Mouse (Mus musculus) cerebellum, adult 8-10 months (tissue): ENCODE results near the gene Csf1.

Source experiments
- DNase-seq: peaks from one replicate; pipeline ENCODE4 v3.0.0; 2022

Gene Csf1

DNA sequence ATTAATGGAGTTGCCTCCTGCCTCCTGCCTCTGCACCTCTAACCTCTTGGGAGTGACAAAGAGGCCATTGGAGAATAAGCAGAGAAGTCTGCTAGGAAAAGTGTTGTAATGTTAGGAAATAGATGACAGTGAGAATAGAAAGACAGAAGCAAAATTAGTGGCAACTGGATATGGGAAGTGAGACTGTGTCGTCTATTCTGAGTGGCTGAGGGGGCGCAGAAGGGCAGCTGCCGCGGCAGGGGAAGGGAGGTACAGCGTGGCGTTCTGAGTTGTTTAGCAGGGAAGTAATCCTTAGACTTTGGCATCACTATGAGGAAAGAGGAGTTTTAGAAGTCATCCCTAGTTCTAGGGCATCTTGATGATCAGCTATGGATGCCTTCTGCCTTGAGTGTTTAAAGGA lies 17.7 kb upstream of the Csf1 start:
- DNase-seq = no peak

DNA sequence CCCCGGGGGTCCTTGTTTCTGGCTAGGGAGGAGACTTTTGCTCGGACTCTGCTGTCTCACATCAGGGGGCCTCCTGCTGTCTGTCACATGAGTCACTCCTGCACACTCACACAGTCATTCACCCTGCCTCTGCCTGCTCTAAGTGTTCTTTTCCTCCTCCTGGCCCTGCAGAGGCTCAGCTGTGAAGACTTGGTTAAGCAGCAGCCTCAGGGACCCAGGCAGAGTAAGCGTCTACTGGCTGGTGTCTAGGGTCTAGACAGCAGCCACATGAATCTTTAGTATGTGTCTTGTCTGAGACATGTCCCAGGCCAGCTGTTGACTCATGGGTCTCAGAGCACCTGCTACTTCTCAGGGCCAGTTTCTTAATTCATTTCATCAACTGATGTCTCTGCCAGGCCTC lies 16.0 kb upstream of the Csf1 start:
- no peak for DNase-seq

DNA sequence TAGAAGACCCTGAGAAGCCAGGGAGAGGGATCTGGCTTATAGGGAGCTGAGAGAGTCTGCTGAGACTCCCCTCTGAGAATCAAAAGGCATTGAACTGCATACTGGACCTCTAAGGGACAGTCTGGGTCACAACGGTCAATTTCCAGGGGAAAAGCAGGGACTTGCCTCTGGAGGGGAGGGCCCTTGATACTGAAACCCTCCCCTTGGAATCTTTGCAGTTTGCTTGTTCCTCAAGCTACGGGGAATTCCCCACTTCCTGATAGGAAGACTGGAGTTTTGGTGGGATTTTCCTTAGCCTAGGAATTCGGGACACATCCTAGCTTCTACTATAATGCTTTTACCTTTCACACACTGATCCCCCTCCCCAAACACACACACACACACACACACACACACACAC lies 15.5 kb upstream of the Csf1 start:
- DNase-seq = no peak

DNA sequence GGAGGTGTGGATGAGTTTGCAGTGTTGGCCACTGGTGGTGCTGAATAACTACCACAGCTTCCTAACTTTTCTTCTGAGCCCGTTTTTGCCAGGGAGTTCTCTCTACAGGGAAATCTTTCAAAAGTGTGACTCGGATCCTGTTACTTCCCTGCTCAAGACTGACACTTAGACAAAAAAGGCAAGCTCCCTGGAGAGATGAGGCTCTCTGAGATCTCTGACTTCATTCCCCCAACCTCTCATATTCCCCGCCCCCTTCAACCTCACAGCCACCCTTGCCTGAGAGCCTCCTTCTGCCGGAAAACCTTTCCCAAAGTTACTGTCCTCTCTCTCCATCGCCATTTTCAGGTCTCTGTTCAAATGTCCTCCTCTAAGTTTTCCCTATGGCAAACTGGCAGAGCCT lies 14.8 kb upstream of the Csf1 start:
- DNase-seq = no peak

DNA sequence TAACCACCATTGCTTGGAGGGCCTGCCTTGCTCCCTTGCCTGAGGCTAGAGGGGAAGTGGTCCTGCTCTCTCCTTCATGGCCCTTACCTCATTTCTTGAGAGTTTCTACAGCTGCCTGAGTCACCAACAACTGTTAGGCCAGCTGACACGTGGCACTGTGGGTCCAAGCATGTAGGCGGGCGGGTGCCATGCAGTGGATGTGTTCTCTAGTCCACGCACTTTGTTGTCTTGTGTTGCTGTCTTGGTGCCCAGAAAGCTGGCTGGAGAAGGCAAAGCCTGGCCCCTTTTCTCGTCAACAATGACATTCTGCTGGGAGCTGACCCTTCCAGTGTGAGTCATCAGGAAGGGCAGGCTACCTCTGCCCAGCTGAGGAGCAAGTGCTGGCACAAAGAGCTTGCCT lies 12.6 kb upstream of the Csf1 start:
- DNase-seq = no peak

DNA sequence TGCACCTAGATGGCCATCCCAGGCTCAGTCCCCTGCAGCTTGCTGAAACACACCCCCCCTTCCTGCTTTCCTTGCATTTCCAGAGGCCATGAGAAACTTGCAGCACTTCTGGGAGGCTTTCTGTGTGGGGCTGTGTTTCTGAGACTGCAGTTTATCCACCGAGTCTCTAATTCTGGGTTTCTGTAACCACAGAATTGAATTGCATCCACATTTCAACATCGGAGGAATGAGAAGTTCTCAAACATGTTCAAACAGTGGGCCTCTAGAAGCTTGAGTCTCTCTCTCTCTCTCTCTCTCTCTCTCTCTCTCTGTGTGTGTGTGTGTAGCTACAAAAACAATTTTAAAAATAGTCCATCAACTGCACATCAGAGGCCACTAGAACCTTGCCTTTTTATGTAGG lies 9.4 kb upstream of the Csf1 start:
- no peak for DNase-seq

DNA sequence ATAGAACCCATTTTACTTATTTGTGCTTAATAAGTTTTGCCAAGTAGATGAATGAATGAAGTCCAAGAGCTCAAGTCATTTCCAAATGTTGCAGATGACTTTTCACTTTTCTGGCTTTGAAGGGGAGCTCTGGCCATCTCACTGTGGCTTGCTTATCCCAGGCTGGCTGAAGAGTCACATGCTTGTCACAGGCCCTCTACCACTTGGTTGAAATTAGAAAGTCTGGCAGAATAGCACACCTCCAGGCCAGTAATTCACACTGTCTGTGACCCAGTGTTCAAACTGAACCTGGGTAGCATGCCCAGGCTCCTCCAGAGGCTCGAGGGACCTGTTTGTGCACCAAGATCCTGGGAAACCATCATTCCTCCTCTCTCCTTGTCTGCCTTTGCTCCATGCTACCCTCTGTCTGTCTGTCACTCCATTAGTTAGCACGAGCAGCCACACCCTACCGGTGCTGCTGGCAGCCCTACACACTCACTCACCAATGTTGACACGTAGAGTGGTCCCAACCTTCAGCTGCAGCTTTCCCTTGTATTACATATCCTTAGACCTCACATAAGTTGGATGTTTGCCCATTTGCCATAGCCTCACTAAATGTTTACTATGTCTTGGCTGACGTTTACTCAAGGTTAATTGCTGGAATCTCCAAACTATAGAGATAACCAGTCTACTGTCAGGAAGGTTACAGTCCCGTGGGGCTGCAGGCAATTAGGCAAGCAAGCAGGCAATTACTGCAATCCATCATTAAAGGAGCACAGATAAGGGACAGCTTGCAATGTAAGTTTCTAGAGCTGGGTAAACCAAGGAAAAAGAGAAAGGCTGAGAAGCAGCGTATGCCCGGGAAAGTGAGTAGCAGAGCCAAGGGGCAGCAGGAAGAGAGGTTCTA lies 8.1 kb upstream of the Csf1 start:
- DNase-seq = no peak

DNA sequence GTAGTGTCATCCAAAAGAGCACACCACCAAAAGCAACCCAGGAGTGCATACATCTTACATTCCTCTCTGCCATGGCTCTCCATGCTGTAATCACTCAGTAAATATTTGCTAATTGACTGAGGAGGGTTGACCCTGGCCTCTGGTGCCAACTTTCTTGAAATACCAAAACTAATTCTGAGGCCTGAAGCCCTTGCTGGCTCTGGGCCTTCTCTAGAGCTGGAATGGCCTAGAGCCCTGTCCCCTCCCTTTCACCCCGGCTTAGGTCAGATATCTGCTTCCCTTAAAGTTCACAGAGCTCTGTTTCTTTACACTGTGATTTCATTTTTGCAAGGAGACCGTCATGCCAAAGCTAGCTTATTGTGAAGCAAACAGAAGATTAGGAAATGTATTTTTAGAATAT lies 6.5 kb upstream of the Csf1 start:
- no peak for DNase-seq

DNA sequence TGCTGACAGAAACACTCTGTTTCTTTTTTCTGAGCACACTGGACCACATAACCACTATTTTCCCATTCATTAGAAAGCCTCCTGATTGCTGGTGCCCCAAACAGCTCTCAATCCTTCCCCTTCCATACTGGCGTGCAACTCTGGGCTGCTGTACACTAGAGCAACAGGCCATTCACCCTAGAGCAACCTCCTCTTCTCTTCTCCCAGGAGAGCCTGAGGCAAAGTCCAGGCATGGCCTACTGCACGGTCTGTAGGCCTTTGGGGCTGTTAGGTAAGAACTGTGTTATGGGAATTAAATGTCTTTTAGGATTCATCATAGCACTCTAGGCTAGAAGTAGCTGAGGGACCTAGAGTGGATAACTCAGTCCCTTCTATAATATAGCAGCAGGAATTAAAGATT lies 5.7 kb upstream of the Csf1 start:
- DNase-seq = no peak

DNA sequence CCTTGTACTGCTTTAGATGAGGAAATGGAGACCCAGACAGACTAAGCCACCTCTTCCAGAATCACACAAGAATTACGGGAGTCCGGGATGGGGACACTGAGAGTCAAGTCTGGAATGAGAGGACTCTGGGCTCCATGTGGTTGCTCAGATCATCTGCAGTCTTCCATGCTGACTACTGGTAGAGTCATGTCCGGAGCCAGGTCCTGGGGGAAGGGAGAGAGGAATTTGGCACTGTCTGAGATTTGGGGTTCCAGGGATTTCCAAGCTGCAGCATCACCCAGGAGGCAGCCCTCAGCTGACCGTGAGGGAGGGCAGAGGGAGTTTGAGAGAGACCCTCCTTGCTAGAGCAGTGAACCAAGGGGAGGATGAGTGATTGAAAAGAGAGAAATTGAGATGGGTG lies 3.3 kb upstream of the Csf1 start:
- no peak for DNase-seq

DNA sequence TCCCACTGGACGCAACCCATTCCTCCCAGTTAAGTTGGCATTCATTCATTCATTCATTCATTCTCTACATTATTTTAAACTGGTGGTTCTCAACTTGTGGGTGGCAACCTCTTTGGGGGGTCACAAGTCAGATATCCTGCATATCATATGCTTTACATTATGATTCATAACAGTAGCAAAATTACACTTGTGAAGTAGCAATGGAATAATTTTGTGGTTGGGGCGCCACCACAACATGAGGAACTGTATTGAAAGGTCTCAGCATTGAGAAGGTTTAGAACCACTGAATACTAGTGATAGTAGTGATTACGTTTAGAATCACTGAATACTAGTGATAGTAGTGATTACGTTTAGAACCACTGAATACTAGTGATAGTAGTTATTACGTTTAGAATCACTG lies 1.2 kb upstream of the Csf1 start:
- no peak for DNase-seq

DNA sequence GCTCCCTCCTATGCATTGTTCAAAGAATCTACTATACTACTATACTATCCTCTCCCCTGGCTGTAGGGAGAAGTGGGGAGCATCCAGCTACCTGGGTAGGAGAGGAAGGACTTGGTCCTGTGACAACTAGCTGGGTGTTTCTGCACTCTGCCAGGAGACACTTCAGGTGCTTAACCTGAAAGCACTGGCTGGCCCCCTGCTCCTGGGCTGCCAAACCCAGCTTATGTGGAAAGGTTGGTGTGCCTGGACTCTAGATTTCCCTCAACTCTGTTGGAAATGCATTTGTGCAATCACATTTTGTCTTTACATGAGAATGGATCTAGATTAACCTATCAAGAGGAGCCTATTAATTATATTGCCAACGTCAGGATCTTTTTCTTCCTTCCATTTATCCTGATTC lies 502 bp upstream of the Csf1 start:
- DNase-seq = no peak

DNA sequence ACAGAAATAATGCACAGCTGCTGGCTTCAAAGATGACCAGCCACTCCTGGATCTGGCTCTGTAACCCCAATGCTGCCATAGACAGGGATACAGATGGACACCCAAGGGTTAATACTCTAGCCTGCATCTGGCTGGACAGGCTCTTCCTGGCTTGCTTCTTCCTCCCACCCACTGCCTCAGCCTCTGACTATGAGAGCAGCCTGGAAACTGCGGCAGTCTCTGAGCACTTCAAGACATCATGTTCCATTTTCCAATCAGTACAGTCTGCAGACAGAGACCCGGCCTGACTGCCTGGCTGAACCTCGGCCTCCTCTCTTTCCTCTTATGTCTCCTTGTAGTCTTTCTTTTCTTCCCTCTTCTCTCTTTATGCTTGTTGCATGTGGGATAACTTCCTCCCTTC lies 1.6 kb downstream of the Csf1 start:
- DNase-seq = no peak

DNA sequence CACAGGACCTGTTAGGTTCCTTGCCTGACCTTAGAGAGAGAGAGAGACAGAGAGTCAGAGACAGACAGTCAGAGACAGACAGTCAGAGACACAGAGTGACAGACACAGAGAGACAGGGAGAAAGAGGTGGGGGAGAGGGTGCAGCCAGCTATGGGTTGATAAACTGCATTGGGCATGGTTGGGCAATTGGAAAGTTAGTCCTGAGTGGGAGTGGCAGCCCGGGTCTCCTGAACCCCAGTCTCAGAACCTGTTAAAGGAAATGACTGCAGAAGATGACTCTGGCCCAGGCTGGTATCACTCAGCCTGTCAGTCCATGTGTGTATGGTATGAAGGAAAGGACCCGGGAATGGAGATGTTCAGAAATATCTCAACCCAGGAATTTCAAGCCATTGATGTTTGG lies 2.1 kb downstream of the Csf1 start:
- no peak for DNase-seq

DNA sequence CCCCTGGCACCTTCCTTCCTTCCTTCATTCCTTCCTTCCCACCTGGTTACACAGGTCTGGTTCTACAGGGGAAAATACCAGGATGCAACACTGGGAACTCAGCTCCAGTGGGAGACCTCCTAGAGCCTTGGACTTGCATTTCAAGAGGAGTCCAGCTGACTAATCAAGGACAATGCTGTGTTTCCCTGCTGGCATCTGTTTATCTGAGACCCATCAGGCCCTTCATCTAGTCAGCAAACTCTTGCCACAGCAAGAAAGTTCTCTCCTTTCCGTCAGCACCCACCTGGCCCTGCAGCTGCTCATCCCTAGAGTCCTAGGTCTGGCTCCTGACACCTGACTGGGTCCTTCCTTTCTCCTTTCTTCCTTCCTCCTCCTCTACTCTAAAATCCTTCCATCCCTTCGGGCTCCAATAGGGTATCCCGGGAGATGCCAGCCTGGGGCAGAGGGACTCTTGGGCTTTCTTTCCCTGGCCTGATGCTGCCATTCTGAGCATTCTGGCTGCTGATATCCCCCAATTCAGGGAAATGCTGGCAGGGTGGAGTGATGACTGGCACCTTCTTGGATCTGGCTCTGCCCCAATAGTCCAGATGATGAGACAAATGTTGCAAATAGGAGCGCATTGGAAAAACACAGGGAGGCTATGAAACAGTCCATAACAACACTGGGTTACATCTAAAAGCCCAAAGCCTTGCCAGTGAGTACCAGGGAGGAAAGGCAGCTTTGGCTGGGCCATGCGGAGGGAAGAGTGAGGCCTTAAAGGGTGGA lies 2.7 kb downstream of the Csf1 start:
- DNase-seq = peak; percentile 62

DNA sequence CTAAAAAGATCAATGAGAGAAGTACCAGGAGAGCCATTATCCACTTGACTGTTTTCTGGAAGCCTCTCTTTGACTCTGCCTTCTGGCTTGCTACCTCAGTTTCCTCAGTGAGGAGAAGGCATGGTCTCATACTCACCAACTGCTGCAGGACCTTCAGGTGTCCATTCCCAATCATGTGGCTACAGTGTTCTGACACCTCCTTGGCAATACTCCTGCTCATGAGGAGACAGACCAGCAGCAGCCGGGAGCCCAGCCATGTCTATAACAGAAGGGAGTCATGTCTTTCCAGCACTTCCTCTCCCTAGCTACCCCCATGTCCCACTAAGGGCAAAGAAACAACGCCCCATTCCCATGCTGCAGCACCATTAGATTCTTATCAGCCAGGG lies 3.8 kb downstream of the Csf1 start:
- DNase-seq = no peak

DNA sequence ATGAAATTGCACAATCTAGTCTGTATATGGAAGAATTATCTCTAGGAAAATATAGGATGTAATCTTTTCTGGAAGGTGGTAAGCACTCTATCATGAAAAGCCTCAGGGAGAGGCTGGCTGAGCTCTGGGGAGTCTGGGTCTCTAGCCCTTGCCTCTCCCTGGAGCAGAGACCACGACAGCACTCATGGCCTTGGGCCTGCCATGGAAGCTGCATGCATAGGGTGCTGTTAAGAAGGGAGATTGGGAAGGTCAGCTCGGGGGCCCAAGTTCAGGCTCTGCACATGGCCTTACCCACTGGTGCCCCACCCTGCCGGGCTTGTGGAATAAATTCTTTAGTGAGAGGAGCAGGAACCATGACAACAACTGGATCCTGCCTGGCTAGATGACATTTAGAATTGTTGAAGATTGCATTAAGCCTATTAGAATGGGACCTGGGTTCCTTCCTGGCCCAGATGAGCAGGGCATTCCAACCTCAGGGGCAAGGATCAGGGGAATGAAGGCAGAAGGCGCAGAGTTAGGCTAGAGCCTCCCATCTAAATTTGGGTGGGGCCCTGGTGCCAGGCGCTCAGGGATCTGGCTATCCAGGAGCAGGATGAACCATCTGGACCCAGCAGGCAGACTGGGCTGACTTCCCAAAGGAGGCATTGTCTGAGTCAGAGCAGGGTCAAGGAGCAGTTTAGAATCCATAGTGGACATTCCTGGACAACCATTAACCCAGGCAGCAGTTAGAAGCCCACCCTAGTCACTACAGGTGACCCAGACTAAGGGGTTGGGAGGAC lies 4.4 kb downstream of the Csf1 start:
- DNase-seq = peak; percentile 71

DNA sequence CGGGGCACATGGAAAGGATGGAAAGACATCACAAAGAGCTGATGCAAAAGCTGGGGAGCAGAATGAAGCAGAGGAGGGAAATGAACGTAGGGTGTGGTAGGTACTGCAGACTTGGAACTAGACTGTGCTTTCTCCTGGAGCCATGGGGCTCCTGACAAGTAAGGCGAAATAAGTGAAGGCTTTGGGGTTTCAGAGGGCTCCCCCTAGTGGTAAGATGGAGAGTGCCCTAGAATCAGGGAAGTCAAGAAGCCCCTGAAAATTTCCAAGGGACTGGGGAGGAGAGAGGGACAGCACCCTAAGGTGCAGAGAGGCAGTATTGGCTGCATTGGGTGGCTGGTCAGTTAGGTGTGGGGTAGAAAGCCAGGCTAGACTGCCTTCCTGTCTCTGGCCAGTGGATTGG lies 5.6 kb downstream of the Csf1 start:
- no peak for DNase-seq

DNA sequence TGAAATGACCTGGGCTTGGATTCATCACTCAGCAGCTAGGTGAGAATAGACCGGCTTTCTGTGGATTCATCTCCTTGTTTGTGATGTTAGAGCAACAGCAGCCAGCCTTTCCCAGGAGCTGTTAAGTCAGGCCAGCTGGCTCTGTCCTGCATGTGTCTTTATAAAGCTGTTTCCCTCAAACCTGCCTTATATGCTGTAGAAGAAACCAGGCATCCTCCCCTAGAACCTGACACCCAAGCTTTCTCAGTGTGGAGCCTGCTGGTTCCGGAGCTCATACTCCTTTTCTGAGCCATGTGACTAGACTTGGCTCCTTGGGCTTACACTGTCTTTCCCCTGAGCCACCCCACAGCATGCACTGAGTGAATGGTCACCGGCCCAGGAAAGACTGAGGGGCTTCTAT lies 8.7 kb downstream of the Csf1 start:
- no peak for DNase-seq

DNA sequence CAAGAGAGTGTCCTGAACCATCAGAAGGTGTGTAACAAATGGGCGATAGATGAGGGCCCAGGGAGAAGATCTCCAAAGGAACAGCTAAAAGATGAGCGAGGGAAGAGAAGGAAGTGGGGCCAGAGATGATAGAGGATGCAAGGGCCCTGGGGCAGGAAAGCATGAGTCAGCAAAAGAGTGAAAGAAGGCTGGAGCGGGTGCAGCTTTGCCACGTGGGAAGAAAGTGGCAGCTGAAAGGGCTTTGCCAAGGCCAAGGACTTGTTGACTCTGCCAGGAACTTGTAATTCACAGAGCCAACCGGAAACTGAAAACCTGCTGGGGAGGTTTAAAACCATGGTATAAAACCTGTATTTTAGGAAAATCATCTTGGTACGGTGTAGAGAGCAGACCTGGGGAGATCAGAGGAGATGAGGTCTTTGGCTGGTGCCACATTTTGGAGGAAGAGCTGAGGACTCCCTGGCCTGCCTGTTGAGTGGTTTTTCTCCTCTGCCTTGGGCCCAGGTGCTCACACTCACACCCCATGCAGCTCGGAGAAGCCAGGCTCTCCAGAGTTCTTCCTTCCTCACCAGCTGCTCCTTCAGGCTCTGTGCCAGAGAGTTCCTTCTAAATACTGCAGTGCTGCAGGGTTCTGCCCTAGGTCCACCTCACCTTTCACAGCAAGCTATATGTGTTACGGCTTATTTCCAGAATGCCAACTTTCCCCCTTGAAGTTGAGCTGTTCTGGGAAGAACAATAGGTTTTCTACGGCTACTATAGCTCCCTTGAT lies 9.3 kb downstream of the Csf1 start:
- DNase-seq = peak; percentile 61

DNA sequence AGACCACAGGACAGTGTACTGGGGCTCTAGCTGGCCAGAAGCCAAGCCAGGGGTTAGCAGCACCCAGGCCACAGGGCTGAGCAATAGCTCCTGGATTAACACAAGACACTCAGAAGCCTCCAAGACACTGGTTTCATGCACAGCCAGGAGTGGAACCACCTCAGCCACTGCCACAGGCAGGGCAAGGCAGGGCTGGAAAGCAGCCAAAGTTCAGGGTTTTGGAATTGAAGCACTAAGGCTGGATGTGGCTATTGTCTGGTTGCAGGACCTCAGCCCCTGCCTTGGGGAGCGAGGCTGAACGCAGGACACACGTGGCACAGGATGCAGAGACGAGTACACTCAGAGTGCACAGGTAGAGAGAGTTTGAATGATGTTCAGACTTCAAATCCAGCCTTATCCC lies 10.8 kb downstream of the Csf1 start:
- no peak for DNase-seq

DNA sequence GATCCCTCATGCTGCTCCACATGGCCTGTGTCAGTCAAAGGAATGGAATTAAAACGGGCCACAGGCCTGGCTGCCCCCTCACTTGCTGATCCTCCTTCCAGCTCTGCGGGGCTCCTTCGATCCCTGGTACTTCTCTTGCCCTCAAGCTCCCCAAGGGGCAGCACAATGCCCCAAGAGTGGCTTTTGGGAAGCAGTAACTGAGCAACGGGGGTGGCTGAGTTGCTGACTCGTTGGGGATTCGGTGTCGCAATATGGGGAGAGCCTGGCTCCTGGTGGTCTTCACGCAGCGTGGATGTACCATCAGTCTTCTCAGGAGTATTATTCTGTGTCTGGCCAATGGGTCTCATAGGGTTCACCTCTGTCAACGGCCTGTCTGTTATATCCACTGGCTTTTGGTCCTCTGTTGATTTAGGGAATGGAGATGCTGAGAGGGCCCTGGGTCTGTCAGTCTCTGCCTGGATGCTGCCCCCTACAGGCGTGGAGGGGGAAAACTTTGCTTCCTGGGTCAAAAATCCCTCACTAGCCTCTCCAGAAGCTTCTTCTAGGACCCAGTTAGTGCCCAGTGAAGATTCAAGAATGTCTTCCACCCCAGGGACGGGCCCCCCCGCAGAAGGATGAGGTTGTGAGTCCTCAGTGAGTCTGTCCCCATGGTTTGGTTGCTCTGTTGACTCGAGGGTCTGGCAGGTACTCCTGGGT lies 11.9 kb downstream of the Csf1 start:
- no peak for DNase-seq
